Mouse (Mus musculus): ENCODE measurements around the gene Rras.
A peak's percentile ranks its signal among the peaks of the same experiment; 100 is the strongest.

Rras gene

GRCm38 (mm10) chr7:45025601-45026220 is 8.0 kb downstream of the Rras start:
- DNase-seq (ENCODE audit: low spot score in 2 of 2) = no peak

GRCm38 (mm10) chr7:45026256-45026655 is 8.5 kb downstream of the Rras start:
- no peak for DNase-seq (ENCODE audit: low spot score in 2 of 2)

GRCm38 (mm10) chr7:45027761-45028160 is 10.0 kb downstream of the Rras start:
- DNase-seq (ENCODE audit: low spot score in 2 of 2) = no peak

GRCm38 (mm10) chr7:45028351-45028750 is 10.6 kb downstream of the Rras start:
- DNase-seq (ENCODE audit: low spot score in 2 of 2) = no peak

GRCm38 (mm10) chr7:45029995-45030394 is 12.2 kb downstream of the Rras start:
- DNase-seq (ENCODE audit: low spot score in 2 of 2) = no peak

- DNase-seq (ENCODE audit: low spot score in 2 of 2) = no peak
Measured at GRCm38 (mm10) chr7:45030857-45031256, 13.1 kb downstream of the Rras start.

- DNase-seq (ENCODE audit: low spot score in 2 of 2) = no peak
Measured at GRCm38 (mm10) chr7:45033722-45034359, 16.1 kb downstream of the Rras start.

- no peak for DNase-seq (ENCODE audit: low spot score in 2 of 2)
Measured at GRCm38 (mm10) chr7:45035631-45036030, 17.9 kb downstream of the Rras start.

- no peak for DNase-seq (ENCODE audit: low spot score in 2 of 2)
Measured at GRCm38 (mm10) chr7:45036702-45037101, 18.9 kb downstream of the Rras start.

- peak; percentile 57 to 58 for DNase-seq (ENCODE audit: low spot score in 2 of 2)
Measured at GRCm38 (mm10) chr7:45037720-45038361, 20.1 kb downstream of the Rras start.

GRCm38 (mm10) chr7:45038411-45038810 is 20.6 kb downstream of the Rras start:
- DNase-seq (ENCODE audit: low spot score in 2 of 2) = no peak

GRCm38 (mm10) chr7:45040851-45041250 is 23.1 kb downstream of the Rras start:
- DNase-seq (ENCODE audit: low spot score in 2 of 2) = no peak

GRCm38 (mm10) chr7:45043307-45043706 is 25.5 kb downstream of the Rras start:
- no peak for DNase-seq (ENCODE audit: low spot score in 2 of 2)

GRCm38 (mm10) chr7:45045741-45046140 is 28.0 kb downstream of the Rras start:
- no peak for DNase-seq (ENCODE audit: low spot score in 2 of 2)

GRCm38 (mm10) chr7:45046853-45047350 is 29.1 kb downstream of the Rras start:
- no peak for DNase-seq (ENCODE audit: low spot score in 2 of 2)

GRCm38 (mm10) chr7:45047491-45047890 is 29.7 kb downstream of the Rras start:
- no peak for DNase-seq (ENCODE audit: low spot score in 2 of 2)

- DNase-seq (ENCODE audit: low spot score in 2 of 2) = no peak
Measured at GRCm38 (mm10) chr7:45048001-45048890, 30.5 kb downstream of the Rras start.

GRCm38 (mm10) chr7:45048923-45049657 is 31.3 kb downstream of the Rras start:
- DNase-seq (ENCODE audit: low spot score in 2 of 2) = no peak

GRCm38 (mm10) chr7:45050945-45051600 is 33.3 kb downstream of the Rras start:
- peak; percentile 34 to 57 for DNase-seq (ENCODE audit: low spot score in 2 of 2)

- no peak for DNase-seq (ENCODE audit: low spot score in 2 of 2)
Measured at GRCm38 (mm10) chr7:45051601-45051974, 33.8 kb downstream of the Rras start.

All from spleen, postnatal 36 days (tissue).